Mouse (Mus musculus): Measurements from ENCODE around the gene Gcnt2. TPM values are rescaled to one million over a fixed set of nuclear protein-coding genes. Genes with fewer than 3 reads are reported as not detected.

Gene Gcnt2
- polyA plus RNA-seq, 1 experiment from 2014 or later: 5.8 TPM

DNA sequence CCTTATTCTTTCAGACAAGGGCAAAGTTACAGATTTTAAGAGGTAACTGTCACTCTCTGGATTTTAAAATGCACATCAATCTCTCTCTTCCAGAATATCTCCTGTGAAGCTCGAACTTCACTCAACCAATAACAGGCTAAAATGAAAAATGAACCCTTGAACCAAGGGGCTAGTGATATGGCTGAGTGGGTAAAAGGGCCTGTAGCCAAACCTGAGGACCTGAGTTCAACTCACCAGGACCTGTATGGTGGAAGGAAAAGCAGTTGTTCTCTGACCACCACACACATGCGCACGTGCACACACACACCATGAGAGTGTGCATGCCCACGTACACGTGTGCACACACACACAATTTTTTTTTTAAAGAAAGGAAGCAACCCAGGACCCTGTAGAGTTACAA, 6.8 kb upstream of the Gcnt2 start:
- Histone ChIP-seq H3K4me1 (no peaks in the 10 kb centered on the region), H3K36me3 (no peaks in the 10 kb centered on the region), H3K9ac (no peak overlapping the region), H3K27ac (no peak overlapping the region), H3K4me3 (no peak overlapping the region), H3K27me3 (no peaks in the 10 kb centered on the region), H3K9me3 (replicated peaks) (no peaks in the 10 kb centered on the region), H3K4me2 (replicated peaks) (no peak overlapping the region)
- WGBS: 93% methylated on average over 5 of the region's 5 CpGs
- no peak for ATAC-seq (ENCODE audit: low FRiP score)

DNA sequence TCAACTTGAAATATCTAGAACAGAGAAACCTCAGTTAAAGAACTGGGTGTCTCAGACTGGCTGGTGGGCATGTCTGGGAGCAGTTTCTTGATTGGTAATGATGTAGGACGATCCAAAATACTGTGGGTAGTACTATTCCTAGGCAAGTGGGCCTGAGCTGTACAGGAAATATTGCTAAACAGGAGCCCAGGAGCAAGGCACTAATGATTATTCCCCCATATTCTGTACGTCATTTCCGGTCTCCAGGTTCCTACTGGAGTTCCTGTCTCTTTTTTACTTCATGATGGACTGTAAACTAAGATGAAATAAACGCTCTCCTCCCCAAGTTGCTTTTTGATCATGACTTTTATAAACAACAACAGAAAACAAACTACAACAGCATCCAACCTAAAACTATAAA, 5.7 kb upstream of the Gcnt2 start:
- 91% methylated on average over 4 of the region's 4 CpGs for WGBS
- peak overlapping the region; percentile 57 for H3K4me2 ChIP-seq (replicated peaks)
- no peak overlapping the region for H3K4me3 ChIP-seq
- H3K27me3 ChIP-seq: no peaks in the 10 kb centered on the region
- H3K9ac ChIP-seq: no peak overlapping the region
- no peak overlapping the region for H3K27ac ChIP-seq
- H3K4me1 ChIP-seq: no peaks in the 10 kb centered on the region
- no peaks in the 10 kb centered on the region for H3K36me3 ChIP-seq
- H3K9me3 ChIP-seq (replicated peaks): no peaks in the 10 kb centered on the region
- no peak for ATAC-seq (ENCODE audit: low FRiP score)

DNA sequence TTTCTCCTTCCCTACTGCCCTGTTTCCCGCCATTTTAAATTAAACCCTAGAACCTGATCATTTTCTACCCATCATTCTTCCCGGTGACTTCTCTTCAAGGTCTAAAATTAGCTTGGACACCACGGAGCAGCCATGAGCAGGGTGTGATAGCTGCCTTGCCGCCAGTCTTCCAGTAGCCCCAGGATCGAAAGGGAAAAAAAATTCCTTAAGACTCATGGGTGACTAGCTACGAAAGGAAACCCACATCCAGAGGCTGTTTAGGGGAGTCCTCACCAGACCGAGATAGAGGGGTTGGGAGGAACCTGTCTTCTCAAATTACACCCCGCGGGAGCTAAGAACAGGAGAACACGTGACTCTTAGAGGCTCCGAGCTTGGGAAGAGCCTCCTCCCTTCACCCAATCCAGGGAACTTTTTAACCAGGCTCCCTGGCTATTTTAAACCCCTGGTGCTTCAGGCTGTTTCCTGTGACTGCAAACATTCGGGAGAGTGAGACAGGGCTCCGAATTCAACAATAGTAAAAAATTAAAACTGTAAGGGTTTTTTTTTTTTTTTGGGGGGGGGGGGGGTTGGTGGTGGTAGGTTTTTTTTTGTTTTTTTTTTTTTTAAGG, 5.0 kb upstream of the Gcnt2 start:
- Histone ChIP-seq H3K36me3 (no peaks in the 10 kb centered on the region), H3K9me3 (replicated peaks) (no peaks in the 10 kb centered on the region), H3K9ac (peak overlapping the region; percentile 23; the same call in 1 of the 2 replicates), H3K4me1 (no peaks in the 10 kb centered on the region), H3K4me2 (replicated peaks) (peak overlapping the region; percentile 57), H3K4me3 (peak overlapping the region; percentile 24), H3K27me3 (no peaks in the 10 kb centered on the region), H3K27ac (no peak overlapping the region)
- 0 out of 2 replicates have a peak, but pooled peaks have one; percentile 46 for ATAC-seq (ENCODE audit: low FRiP score)
- 3% methylated on average over 13 of the region's 13 CpGs for WGBS

DNA sequence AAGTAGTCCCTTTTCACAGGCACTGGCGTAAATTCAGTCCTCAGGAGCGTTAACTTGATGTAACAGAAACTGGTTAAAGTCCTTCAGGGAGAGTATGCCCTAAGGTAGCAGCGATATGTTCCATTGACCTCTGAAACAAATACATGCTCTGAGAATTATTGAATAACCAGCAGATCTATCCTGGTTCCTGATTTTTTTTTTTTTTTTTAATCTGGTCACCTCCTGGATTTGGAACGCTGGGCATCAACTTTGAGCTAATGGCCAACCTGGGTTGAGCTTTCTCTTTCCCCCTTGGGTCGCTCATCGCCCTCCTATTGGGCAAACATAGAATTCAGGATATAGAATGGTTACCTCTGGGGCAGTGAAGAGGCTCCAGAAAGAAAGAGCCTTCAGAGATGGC, 4.3 kb upstream of the Gcnt2 start:
- H3K4me1 ChIP-seq: no peaks in the 10 kb centered on the region
- no peaks in the 10 kb centered on the region for H3K27me3 ChIP-seq
- H3K9me3 ChIP-seq (replicated peaks): no peaks in the 10 kb centered on the region
- H3K27ac ChIP-seq: no peak overlapping the region
- ATAC-seq (ENCODE audit: low FRiP score): no peak
- H3K4me2 ChIP-seq (replicated peaks): no peak overlapping the region
- 78% methylated on average over 6 of the region's 6 CpGs for WGBS
- no peak overlapping the region for H3K9ac ChIP-seq
- no peaks in the 10 kb centered on the region for H3K36me3 ChIP-seq
- H3K4me3 ChIP-seq: no peak overlapping the region

DNA sequence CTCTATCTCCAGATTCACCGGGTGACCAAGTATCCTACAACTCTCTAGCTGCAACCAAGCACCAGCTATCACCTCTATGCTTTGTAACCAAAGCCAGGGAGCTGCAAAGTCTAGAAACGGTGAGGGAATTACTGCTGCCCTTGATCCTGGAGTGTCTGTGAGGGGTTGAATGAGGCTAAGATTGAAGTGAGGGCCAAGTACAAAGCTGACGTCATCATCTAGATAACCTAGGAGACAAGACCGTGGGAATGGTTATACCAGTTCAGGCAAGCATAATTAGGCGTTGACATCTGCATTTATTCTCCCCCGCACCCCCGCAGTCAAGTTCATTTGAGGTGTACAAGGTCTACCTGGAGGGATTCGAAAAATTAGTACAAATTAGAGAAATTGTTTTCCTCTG, 2.8 kb upstream of the Gcnt2 start:
- no peak for ATAC-seq (ENCODE audit: low FRiP score)
- Histone ChIP-seq H3K27me3 (no peaks in the 10 kb centered on the region), H3K36me3 (no peaks in the 10 kb centered on the region), H3K4me3 (no peak overlapping the region), H3K4me2 (replicated peaks) (no peak overlapping the region), H3K4me1 (no peaks in the 10 kb centered on the region), H3K9me3 (replicated peaks) (no peaks in the 10 kb centered on the region), H3K9ac (no peak overlapping the region), H3K27ac (no peak overlapping the region)
- WGBS: 85% methylated on average over 8 of the region's 8 CpGs

DNA sequence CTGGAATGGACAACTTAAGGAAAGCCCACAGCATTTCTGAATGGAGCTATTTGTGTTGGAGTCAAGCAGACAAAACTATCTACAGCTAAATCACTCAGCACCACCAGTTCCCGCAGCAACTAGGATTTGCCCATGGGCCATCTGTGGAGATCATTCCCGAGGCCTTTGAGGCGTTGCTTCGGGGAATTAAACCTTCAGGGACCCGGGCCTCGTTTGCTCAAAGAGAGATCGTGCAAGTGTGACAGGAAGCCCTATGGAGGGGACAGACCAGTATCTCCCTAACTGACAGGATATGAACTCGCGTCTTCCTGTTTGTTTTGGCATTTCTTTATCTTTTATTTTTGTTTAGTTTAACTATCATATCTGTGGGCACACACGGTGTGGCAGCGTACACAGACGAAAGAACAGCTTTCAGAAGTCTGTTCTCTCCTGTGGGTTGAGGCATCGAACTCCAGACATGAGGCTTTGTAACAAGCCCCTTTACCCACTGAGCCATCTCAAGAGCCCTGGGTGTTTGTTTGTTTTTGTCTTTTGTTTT, 2.2 kb upstream of the Gcnt2 start:
- H3K9me3 ChIP-seq (replicated peaks): no peaks in the 10 kb centered on the region
- H3K4me3 ChIP-seq: no peak overlapping the region
- ATAC-seq (ENCODE audit: low FRiP score): no peak
- H3K9ac ChIP-seq: no peak overlapping the region
- no peak overlapping the region for H3K4me2 ChIP-seq (replicated peaks)
- no peaks in the 10 kb centered on the region for H3K36me3 ChIP-seq
- 71% methylated on average over 13 of the region's 13 CpGs for WGBS
- H3K4me1 ChIP-seq: no peaks in the 10 kb centered on the region
- no peak overlapping the region for H3K27ac ChIP-seq
- no peaks in the 10 kb centered on the region for H3K27me3 ChIP-seq

DNA sequence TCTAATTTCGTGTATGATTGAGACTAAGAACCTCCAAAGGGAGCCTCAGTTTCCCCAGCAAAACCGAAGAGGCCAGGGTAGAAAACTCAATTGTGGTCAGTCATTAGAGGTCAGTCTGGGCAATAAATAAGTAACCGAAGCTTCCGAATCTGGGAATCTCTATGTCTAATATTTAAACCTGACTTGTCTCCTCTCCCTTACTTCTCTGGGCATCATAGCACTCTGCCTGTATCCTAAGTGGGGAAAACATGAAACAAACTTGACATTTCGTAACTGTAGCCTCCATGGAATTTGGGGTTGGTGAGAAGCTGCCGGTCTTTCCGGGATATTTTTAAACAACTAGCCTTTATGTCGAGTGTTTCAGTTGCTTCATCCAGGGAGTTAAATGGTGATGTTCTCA, 329 bp upstream of the Gcnt2 start:
- H3K4me1 ChIP-seq: no peaks in the 10 kb centered on the region
- 87% methylated on average over 8 of the region's 8 CpGs for WGBS
- H3K4me2 ChIP-seq (replicated peaks): no peak overlapping the region
- no peak overlapping the region for H3K27ac ChIP-seq
- no peaks in the 10 kb centered on the region for H3K36me3 ChIP-seq
- ATAC-seq (ENCODE audit: low FRiP score): no peak
- no peak overlapping the region for H3K4me3 ChIP-seq
- no peak overlapping the region for H3K9ac ChIP-seq
- no peaks in the 10 kb centered on the region for H3K9me3 ChIP-seq (replicated peaks)
- no peaks in the 10 kb centered on the region for H3K27me3 ChIP-seq

DNA sequence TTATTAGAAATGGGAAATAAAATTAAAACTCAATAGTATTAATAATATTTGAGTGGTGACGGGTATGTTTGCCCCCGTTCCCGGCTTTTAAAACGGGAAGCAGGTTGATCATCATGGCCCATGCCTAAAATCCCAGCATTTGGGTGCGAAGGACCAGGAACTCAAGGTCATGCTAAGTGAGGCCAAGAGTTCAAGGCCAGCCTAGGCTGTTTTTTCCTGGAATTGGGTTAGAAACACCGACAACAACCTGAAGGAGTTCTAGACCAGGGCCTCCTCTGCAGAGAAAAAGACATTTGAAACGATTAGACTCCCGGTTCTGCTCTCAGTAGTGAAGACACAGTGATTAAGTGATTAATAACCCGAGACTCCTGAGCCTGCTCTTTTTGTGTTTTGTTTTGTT, 3.5 kb downstream of the Gcnt2 start:
- H3K9ac ChIP-seq: no peak overlapping the region
- H3K9me3 ChIP-seq (replicated peaks): no peaks in the 10 kb centered on the region
- no peaks in the 10 kb centered on the region for H3K27me3 ChIP-seq
- H3K4me3 ChIP-seq: no peak overlapping the region
- no peaks in the 10 kb centered on the region for H3K36me3 ChIP-seq
- H3K27ac ChIP-seq: no peak overlapping the region
- no peaks in the 10 kb centered on the region for H3K4me1 ChIP-seq
- ATAC-seq (ENCODE audit: low FRiP score): no peak
- H3K4me2 ChIP-seq (replicated peaks): no peak overlapping the region
- WGBS: 93% methylated on average over 9 of the region's 9 CpGs

DNA sequence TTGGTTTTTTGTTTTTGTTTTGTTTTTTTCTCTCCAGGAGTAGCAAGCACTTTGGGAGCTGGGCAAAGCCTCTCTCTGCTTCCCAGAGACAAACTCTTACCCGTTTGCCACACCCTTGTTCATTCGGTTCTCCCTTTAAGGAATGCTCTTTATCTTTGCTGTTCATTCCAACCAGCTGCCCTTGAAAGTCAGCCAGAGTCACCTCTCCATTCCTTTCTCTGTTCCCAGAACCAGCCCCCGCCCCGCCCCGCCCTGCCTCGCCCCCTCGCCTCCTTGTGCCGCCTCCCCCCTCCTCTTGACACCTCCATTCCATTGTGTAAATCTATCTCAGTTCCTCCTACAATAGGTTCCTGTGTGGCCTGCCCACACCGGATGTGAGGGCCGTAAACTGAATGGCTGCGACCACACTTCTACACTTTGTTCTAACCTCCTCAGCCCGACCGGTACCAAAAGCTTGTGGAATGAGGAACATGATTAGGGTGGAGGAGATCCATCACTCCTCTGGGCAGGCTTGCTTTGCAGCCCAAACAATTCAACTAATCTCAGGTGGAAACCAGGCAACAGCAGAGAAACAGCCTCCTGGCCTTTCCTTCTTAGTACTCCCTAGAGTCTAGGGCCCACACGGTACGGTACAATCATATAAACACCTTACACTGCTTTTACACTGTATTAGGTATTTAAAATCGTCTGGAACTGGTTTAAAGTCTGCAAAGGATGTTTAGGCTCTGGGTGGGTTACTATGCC, 9.5 kb downstream of the Gcnt2 start:
- H3K4me2 ChIP-seq (replicated peaks): no peak overlapping the region
- H3K9me3 ChIP-seq (replicated peaks): no peaks in the 10 kb centered on the region
- WGBS: 26% methylated on average over 16 of the region's 16 CpGs
- H3K9ac ChIP-seq: no peak overlapping the region
- H3K27me3 ChIP-seq: no peaks in the 10 kb centered on the region
- H3K4me1 ChIP-seq: peaks cover 6% of the 10 kb centered on the region; the same call in 1 of the 2 replicates
- H3K27ac ChIP-seq: no peak overlapping the region
- H3K36me3 ChIP-seq: no peaks in the 10 kb centered on the region
- no peak overlapping the region for H3K4me3 ChIP-seq
- ATAC-seq (ENCODE audit: low FRiP score): no peak

DNA sequence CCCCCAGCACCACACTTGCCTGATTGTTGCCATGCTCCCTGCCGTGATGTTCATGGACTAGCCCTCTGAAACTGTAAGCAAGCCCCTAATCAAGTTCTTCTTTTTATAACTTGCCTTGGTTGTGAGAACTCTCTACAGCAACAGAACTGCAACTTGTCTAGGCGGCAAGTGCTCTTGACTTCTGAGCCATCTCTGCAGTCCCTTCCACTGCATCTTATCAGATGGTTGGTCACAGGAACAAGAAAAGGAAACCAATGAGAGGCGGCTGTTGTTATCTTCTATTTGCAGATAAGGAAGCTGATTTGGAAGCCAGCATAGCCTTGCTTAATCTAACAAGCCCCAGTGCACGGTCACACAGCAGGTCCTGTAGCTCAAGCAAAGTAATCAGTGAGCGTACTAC, 14.5 kb downstream of the Gcnt2 start:
- peaks cover 1% of the 10 kb centered on the region; the same call in 1 of the 2 replicates for H3K4me1 ChIP-seq
- H3K27ac ChIP-seq: no peak overlapping the region
- H3K9ac ChIP-seq: no peak overlapping the region
- no peak overlapping the region for H3K4me2 ChIP-seq (replicated peaks)
- WGBS: 81% methylated on average over 5 of the region's 5 CpGs
- no peaks in the 10 kb centered on the region for H3K27me3 ChIP-seq
- no peak for ATAC-seq (ENCODE audit: low FRiP score)
- no peak overlapping the region for H3K4me3 ChIP-seq
- H3K36me3 ChIP-seq: no peaks in the 10 kb centered on the region
- H3K9me3 ChIP-seq (replicated peaks): no peaks in the 10 kb centered on the region

DNA sequence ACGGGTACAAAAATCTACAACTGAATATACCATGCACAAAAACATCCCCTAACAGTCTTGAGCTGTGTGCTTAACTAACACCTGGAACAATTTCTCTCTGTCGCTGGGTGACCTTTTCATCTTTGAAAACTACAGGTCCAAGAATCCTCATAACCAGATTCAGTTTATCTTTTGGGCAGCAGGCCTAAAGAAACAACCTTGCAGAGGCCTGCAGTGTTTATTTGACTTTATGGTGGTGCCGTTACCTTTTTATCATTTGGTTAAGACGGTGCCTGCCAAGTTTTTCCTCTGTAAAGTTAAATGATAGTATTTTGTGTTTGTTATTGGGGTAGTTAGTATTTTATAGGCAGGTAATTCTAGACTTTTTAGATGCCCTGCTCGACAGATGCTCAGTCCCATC, 15.9 kb downstream of the Gcnt2 start:
- 86% methylated on average over 5 of the region's 5 CpGs for WGBS
- H3K27me3 ChIP-seq: no peaks in the 10 kb centered on the region

DNA sequence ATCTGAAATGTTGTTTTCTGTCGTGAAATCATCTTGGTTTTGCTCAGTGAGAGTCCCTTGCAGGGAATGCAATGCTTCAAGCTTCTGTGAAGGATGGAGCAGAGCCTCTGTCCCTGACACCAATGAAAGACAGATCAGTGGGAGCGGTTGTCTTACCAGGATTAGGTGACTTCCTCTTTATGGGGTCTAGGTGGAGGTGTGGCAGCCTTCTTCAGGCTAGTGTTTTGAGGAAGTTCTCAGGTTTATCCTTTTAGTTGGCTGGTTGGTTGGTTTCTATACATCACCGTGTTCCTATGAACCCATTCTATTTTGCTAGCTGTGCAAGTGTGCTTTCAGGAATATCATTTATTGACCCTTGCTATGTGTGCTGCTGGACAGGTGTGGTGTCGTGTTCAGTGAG, 18.0 kb downstream of the Gcnt2 start:
- no peaks in the 10 kb centered on the region for H3K27me3 ChIP-seq
- no peaks in the 10 kb centered on the region for H3K4me1 ChIP-seq
- H3K4me3 ChIP-seq: no peak overlapping the region
- no peak for ATAC-seq (ENCODE audit: low FRiP score)
- H3K9me3 ChIP-seq (replicated peaks): no peaks in the 10 kb centered on the region
- H3K27ac ChIP-seq: no peak overlapping the region
- no peak overlapping the region for H3K9ac ChIP-seq
- WGBS: 84% methylated on average over 4 of the region's 4 CpGs
- no peaks in the 10 kb centered on the region for H3K36me3 ChIP-seq
- H3K4me2 ChIP-seq (replicated peaks): no peak overlapping the region

More for the DNA sequence above, 15.9 kb downstream of the Gcnt2 start:
- ATAC-seq (ENCODE audit: low FRiP score): no peak
- Histone ChIP-seq H3K4me1 (no peaks in the 10 kb centered on the region), H3K9ac (no peak overlapping the region), H3K36me3 (no peaks in the 10 kb centered on the region), H3K4me2 (replicated peaks) (no peak overlapping the region), H3K9me3 (replicated peaks) (no peaks in the 10 kb centered on the region), H3K27ac (no peak overlapping the region), H3K4me3 (no peak overlapping the region)

DNA sequence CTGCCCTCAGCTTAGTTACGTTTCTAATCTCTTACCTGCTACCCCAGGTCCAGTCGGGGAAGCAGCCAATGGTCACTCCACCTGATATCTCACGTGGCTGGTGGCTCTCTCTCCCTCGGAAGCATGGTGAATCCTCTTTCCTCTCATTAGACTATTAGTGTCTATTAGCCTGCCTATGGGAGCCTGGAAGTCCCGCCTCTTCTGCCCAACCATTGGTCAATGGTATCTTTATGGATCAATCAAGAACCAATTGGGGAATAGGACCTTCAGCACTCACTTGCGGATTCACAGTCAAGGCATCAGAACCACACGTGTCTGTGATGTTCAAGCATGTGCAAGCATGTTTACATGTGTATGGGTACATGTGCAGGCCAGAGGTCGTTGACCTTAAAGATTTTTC, 21.0 kb downstream of the Gcnt2 start:
- no peak for ATAC-seq (ENCODE audit: low FRiP score)
- 88% methylated on average over 8 of the region's 8 CpGs for WGBS
- no peak overlapping the region for H3K27ac ChIP-seq
- H3K4me1 ChIP-seq: no peaks in the 10 kb centered on the region
- H3K27me3 ChIP-seq: no peaks in the 10 kb centered on the region
- H3K9me3 ChIP-seq (replicated peaks): no peaks in the 10 kb centered on the region
- H3K4me3 ChIP-seq: no peak overlapping the region
- no peak overlapping the region for H3K4me2 ChIP-seq (replicated peaks)
- no peak overlapping the region for H3K9ac ChIP-seq
- H3K36me3 ChIP-seq: no peaks in the 10 kb centered on the region

Data from hindbrain, embryonic 12.5 days (tissue).